Mouse (Mus musculus): Measurements from ENCODE around the gene Ing1. TPM values are rescaled to one million over a fixed set of nuclear protein-coding genes. Genes with fewer than 3 reads are reported as not detected.

The Ing1 gene
- total RNA-seq, 1 experiment: 37.9 TPM

GRCm38 (mm10) chr8:11517366-11518055, 37.9 kb upstream of the Ing1 start:
- Histone ChIP-seq H3K36me3 (ENCODE audit: control insufficient read depth, insufficient read depth, low read length, poor library complexity, severe bottlenecking) (peaks cover 56% of the 10 kb centered on the region), H3K4me3 (ENCODE audit: insufficient read depth in 1 of 2, low read depth in 1 of 2, low read length in 2 of 2, poor library complexity in 1 of 2, severe bottlenecking in 1 of 2) (no peak overlapping the region), H3K9me3 (ENCODE audit: control insufficient read depth, insufficient read depth, low read depth, low read length) (no peaks in the 10 kb centered on the region), H3K9ac (ENCODE audit: insufficient read depth, low read depth, low read length, poor library complexity, severe bottlenecking) (no peak overlapping the region), H3K4me1 (ENCODE audit: control insufficient read depth in 2 of 2, insufficient read depth in 2 of 2, low read length in 2 of 2, poor library complexity in 1 of 2) (peaks cover 0 to 3% of the 10 kb centered on the region in 2 experiments; a peak in 2 of 4 replicates), H3K27ac (ENCODE audit: insufficient read depth, low read depth, low read length, poor library complexity, severe bottlenecking) (no peak overlapping the region)
- DNase-seq (ENCODE audit: low read depth, low spot score): no peak
- TF ChIP-seq HCFC1 (IDR thresholded peaks at IDR 0.05; ENCODE audit: borderline replicate concordance, insufficient read depth, low read length): no peak
- TF ChIP-seq ZNF384 (IDR thresholded peaks at IDR 0.05; ENCODE audit: low read depth, low read length): no peak
- no peak for TF ChIP-seq ZC3H11A (IDR thresholded peaks at IDR 0.05; ENCODE audit: borderline replicate concordance, low read depth, low read length)
- no peak for TF ChIP-seq CHD2 (IDR thresholded peaks at IDR 0.05; ENCODE audit: low read depth, low read length)
- TF ChIP-seq MAFK (IDR thresholded peaks at IDR 0.05; ENCODE audit: insufficient read depth, low read depth, low read length): no peak
- in situ Hi-C loops (cut with MboI; ENCODE audit: low sequenced_read_pairs in 2 of 2, unreplicated experiment in 2 of 2): no loop called here

GRCm38 (mm10) chr8:11518056-11518396, 37.3 kb upstream of the Ing1 start:
- H3K9ac ChIP-seq (ENCODE audit: insufficient read depth, low read depth, low read length, poor library complexity, severe bottlenecking): no peak overlapping the region
- no peak overlapping the region for H3K4me3 ChIP-seq (ENCODE audit: insufficient read depth in 1 of 2, low read depth in 1 of 2, low read length in 2 of 2, poor library complexity in 1 of 2, severe bottlenecking in 1 of 2)
- TF ChIP-seq ZC3H11A (IDR thresholded peaks at IDR 0.05; ENCODE audit: borderline replicate concordance, low read depth, low read length) (no peak), ZNF384 (IDR thresholded peaks at IDR 0.05; ENCODE audit: low read depth, low read length) (no peak), HCFC1 (IDR thresholded peaks at IDR 0.05; ENCODE audit: borderline replicate concordance, insufficient read depth, low read length) (no peak), MAFK (IDR thresholded peaks at IDR 0.05; ENCODE audit: insufficient read depth, low read depth, low read length) (no peak), CHD2 (IDR thresholded peaks at IDR 0.05; ENCODE audit: low read depth, low read length) (no peak)
- in situ Hi-C loops (cut with MboI; ENCODE audit: low sequenced_read_pairs in 2 of 2, unreplicated experiment in 2 of 2): no loop called here
- H3K27ac ChIP-seq (ENCODE audit: insufficient read depth, low read depth, low read length, poor library complexity, severe bottlenecking): no peak overlapping the region
- H3K4me1 ChIP-seq (ENCODE audit: control insufficient read depth in 2 of 2, insufficient read depth in 2 of 2, low read length in 2 of 2, poor library complexity in 1 of 2): peaks cover 0 to 2% of the 10 kb centered on the region in 2 experiments; a peak in 2 of 4 replicates
- no peaks in the 10 kb centered on the region for H3K9me3 ChIP-seq (ENCODE audit: control insufficient read depth, insufficient read depth, low read depth, low read length)
- DNase-seq (ENCODE audit: low read depth, low spot score): no peak
- H3K36me3 ChIP-seq (ENCODE audit: control insufficient read depth, insufficient read depth, low read length, poor library complexity, severe bottlenecking): peaks cover 52% of the 10 kb centered on the region

- DNase-seq (ENCODE audit: low read depth, low spot score): no peak
- in situ Hi-C loops (cut with MboI; ENCODE audit: low sequenced_read_pairs in 2 of 2, unreplicated experiment in 2 of 2): no loop called here
- Histone ChIP-seq H3K36me3 (ENCODE audit: control insufficient read depth, insufficient read depth, low read length, poor library complexity, severe bottlenecking) (peaks cover 46% of the 10 kb centered on the region), H3K4me3 (ENCODE audit: insufficient read depth in 1 of 2, low read depth in 1 of 2, low read length in 2 of 2, poor library complexity in 1 of 2, severe bottlenecking in 1 of 2) (no peak overlapping the region), H3K9me3 (ENCODE audit: control insufficient read depth, insufficient read depth, low read depth, low read length) (no peaks in the 10 kb centered on the region), H3K4me1 (ENCODE audit: control insufficient read depth in 2 of 2, insufficient read depth in 2 of 2, low read length in 2 of 2, poor library complexity in 1 of 2) (no peaks in the 10 kb centered on the region; a peak in 1 of 4 replicates), H3K9ac (ENCODE audit: insufficient read depth, low read depth, low read length, poor library complexity, severe bottlenecking) (no peak overlapping the region), H3K27ac (ENCODE audit: insufficient read depth, low read depth, low read length, poor library complexity, severe bottlenecking) (no peak overlapping the region)
- TF ChIP-seq CHD2 (IDR thresholded peaks at IDR 0.05; ENCODE audit: low read depth, low read length) (no peak), HCFC1 (IDR thresholded peaks at IDR 0.05; ENCODE audit: borderline replicate concordance, insufficient read depth, low read length) (no peak), ZC3H11A (IDR thresholded peaks at IDR 0.05; ENCODE audit: borderline replicate concordance, low read depth, low read length) (no peak), MAFK (IDR thresholded peaks at IDR 0.05; ENCODE audit: insufficient read depth, low read depth, low read length) (no peak), ZNF384 (IDR thresholded peaks at IDR 0.05; ENCODE audit: low read depth, low read length) (no peak)
Observed at GRCm38 (mm10) chr8:11518676-11519075, 36.7 kb upstream of the Ing1 start.

- TF ChIP-seq ZC3H11A (IDR thresholded peaks at IDR 0.05; ENCODE audit: borderline replicate concordance, low read depth, low read length) (no peak), MAFK (IDR thresholded peaks at IDR 0.05; ENCODE audit: insufficient read depth, low read depth, low read length) (no peak), CHD2 (IDR thresholded peaks at IDR 0.05; ENCODE audit: low read depth, low read length) (no peak), HCFC1 (IDR thresholded peaks at IDR 0.05; ENCODE audit: borderline replicate concordance, insufficient read depth, low read length) (no peak), ZNF384 (IDR thresholded peaks at IDR 0.05; ENCODE audit: low read depth, low read length) (no peak)
- Histone ChIP-seq H3K4me1 (ENCODE audit: control insufficient read depth in 2 of 2, insufficient read depth in 2 of 2, low read length in 2 of 2, poor library complexity in 1 of 2) (peaks cover 2 to 6% of the 10 kb centered on the region in 2 experiments; a peak in 2 of 4 replicates), H3K9me3 (ENCODE audit: control insufficient read depth, insufficient read depth, low read depth, low read length) (no peaks in the 10 kb centered on the region), H3K9ac (ENCODE audit: insufficient read depth, low read depth, low read length, poor library complexity, severe bottlenecking) (no peak overlapping the region), H3K36me3 (ENCODE audit: control insufficient read depth, insufficient read depth, low read length, poor library complexity, severe bottlenecking) (peaks cover 19% of the 10 kb centered on the region), H3K4me3 (ENCODE audit: insufficient read depth in 1 of 2, low read depth in 1 of 2, low read length in 2 of 2, poor library complexity in 1 of 2, severe bottlenecking in 1 of 2) (no peak overlapping the region), H3K27ac (ENCODE audit: insufficient read depth, low read depth, low read length, poor library complexity, severe bottlenecking) (no peak overlapping the region)
- no peak for DNase-seq (ENCODE audit: low read depth, low spot score)
- in situ Hi-C loops (cut with MboI; ENCODE audit: low sequenced_read_pairs in 2 of 2, unreplicated experiment in 2 of 2): no loop called here
Observed at GRCm38 (mm10) chr8:11523331-11523730, 32.0 kb upstream of the Ing1 start.
